Mouse (Mus musculus) cerebellum, postnatal 10 days (tissue): ENCODE data around the gene Paip2b.
"Not testable (repeated sequence)": the region's sequence is repeated elsewhere in the genome, so short reads cannot be mapped to it uniquely, and the experiment has no call there.

Source experiments
- DNase-seq, 2 experiments: peaks; one replicate each; pipeline ENCODE4 v3.0.0; 2021; ENCODE audit warnings: mixed read lengths in 2 of 2

Paip2b gene

GRCm38 (mm10) chr6:83796686-83797085 is 34.9 kb downstream of the Paip2b start:
- no peak for DNase-seq

- peak in 1 of 2 experiments; percentile 20 for DNase-seq
Measured at GRCm38 (mm10) chr6:83795492-83795900, 36.0 kb downstream of the Paip2b start.

GRCm38 (mm10) chr6:83794760-83795296 is 36.7 kb downstream of the Paip2b start, which contains the start of gene Nagk:
TSS of gene Nagk (plus strand) at chr6:83794982.
- peak; percentile 96 for DNase-seq

GRCm38 (mm10) chr6:83791251-83791890 is 40.2 kb downstream of the Paip2b start:
- DNase-seq: no peak

GRCm38 (mm10) chr6:83790533-83790932 is 41.0 kb downstream of the Paip2b start:
- DNase-seq: not testable (repeated sequence)

- DNase-seq: no peak
Measured at GRCm38 (mm10) chr6:83788554-83788953, 43.0 kb downstream of the Paip2b start.

GRCm38 (mm10) chr6:83786426-83786825 is 45.1 kb downstream of the Paip2b start:
- DNase-seq: no peak

- DNase-seq: peak; percentile 70 to 75
Measured at GRCm38 (mm10) chr6:83779026-83779425, 52.5 kb downstream of the Paip2b start.

GRCm38 (mm10) chr6:83778306-83778705 is 53.2 kb downstream of the Paip2b start:
- no peak for DNase-seq

- peak; percentile 94 to 97 for DNase-seq
Measured at GRCm38 (mm10) chr6:83775638-83776293, 55.8 kb downstream of the Paip2b start, which contains the start of gene Tex261. TSS of gene Tex261 (minus strand) at chr6:83775813.

GRCm38 (mm10) chr6:83774781-83775563 is 56.6 kb downstream of the Paip2b start:
- peak; percentile 46 to 48 for DNase-seq

GRCm38 (mm10) chr6:83774126-83774525 is 57.4 kb downstream of the Paip2b start:
- DNase-seq: no peak

GRCm38 (mm10) chr6:83768485-83768884 is 63.1 kb downstream of the Paip2b start:
- DNase-seq: no peak

- DNase-seq: no peak
Measured at GRCm38 (mm10) chr6:83766982-83767381, 64.6 kb downstream of the Paip2b start.

GRCm38 (mm10) chr6:83762880-83763431 is 68.6 kb downstream of the Paip2b start:
- peak in 1 of 2 experiments; percentile 36 for DNase-seq

GRCm38 (mm10) chr6:83762344-83762743 is 69.2 kb downstream of the Paip2b start, which contains the start of gene Ankrd53:
TSS of gene Ankrd53 (plus strand) at chr6:83762644.
- no peak for DNase-seq

GRCm38 (mm10) chr6:83756051-83756450 is 75.5 kb downstream of the Paip2b start:
- DNase-seq: no peak
